Mouse (Mus musculus): ENCODE results near the gene Ttc39b.

DNA sequence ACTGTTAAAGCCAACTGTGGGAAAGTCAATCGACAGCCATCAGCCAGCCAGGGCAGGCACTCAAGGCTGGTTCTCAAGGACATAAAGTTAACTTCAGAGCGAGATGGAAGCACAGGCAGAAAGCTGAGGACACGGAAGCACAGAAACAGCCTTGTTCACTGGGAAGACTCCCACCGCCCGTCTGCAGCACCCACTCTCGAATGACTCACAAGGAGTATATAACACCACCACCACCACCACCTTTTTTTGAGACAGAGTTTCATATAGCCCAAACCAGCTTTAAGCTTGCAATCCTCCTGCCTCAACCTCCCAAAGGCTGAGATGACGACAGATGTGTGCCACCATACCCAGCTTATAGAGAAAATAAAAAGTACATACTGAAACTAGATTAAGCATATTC lies 44.8 kb downstream of the Ttc39b start:
- no peak for TF ChIP-seq CTCF (IDR thresholded peaks at IDR 0.05; ENCODE audit: borderline replicate concordance, extremely low read depth, insufficient read depth, insufficient read length)
- no peak for TF ChIP-seq POLR2A (IDR thresholded peaks at IDR 0.05; ENCODE audit: borderline replicate concordance, extremely low read depth, insufficient read depth, insufficient read length, poor library complexity, severe bottlenecking)
